Mouse (Mus musculus) cortical plate, adult 2 months (tissue): ENCODE results near the gene Hist1h2be. TPM values are rescaled to one million over a fixed set of nuclear protein-coding genes. Genes with fewer than 3 reads are reported as not detected.
"Not testable (repeated sequence)": the region's sequence is repeated elsewhere in the genome, so short reads cannot be mapped to it uniquely, and the experiment has no call there.

ENCODE experiments used
- H3K27ac ChIP-seq: fragments of 200-500 bp; 2 replicates; pipeline ENCODE4 v1.5.1; 2012; ENCODE audit warnings: low read length, control low read depth, inconsistent platforms; ENCODE audit not compliant: insufficient read depth
- H3K4me1 ChIP-seq: fragments of 200-500 bp; 2 replicates; pipeline ENCODE4 v1.6.1; 2011; ENCODE audit warnings: low read length; ENCODE audit not compliant: control insufficient read depth, insufficient read depth
- H3K4me3 ChIP-seq: fragments of 200-500 bp; 2 replicates; pipeline ENCODE4 v1.5.1; 2011; ENCODE audit warnings: mild to moderate bottlenecking, low read length, control low read depth; ENCODE audit not compliant: insufficient read depth
- CTCF ChIP-seq: fragments of 200-500 bp; IDR thresholded peaks from 2 replicates; pipeline ENCODE4 v1.5.1; 2011; ENCODE audit warnings: mild to moderate bottlenecking, control low read depth, low read length; ENCODE audit not compliant: insufficient read depth; ENCODE audit errors: extremely low read depth
- POLR2A ChIP-seq: fragments of 200-500 bp; IDR thresholded peaks from 2 replicates; pipeline ENCODE4 v1.6.1; 2011; ENCODE audit warnings: mild to moderate bottlenecking, low read length, control low read depth; ENCODE audit not compliant: insufficient read depth; ENCODE audit errors: extremely low read depth
- polyA plus RNA-seq: library from polyadenylated mRNA; depleted of rRNA; stranded (reverse); fragments of >200 nt; gene quantifications from 2 replicates; pipeline ENCODE4 v1.2.3, GENCODE M21; 2012

Gene Hist1h2be
- polyA plus RNA-seq, 1 experiment: 4.2 TPM

GRCm38 (mm10) chr13:23610393-23610792 lies 10.5 kb downstream of the Hist1h2be start:
- no peak for TF ChIP-seq POLR2A
- Histone ChIP-seq H3K27ac (no peak overlapping the region), H3K4me1 (no peaks in the 10 kb centered on the region), H3K4me3 (no peak overlapping the region)

DNA sequence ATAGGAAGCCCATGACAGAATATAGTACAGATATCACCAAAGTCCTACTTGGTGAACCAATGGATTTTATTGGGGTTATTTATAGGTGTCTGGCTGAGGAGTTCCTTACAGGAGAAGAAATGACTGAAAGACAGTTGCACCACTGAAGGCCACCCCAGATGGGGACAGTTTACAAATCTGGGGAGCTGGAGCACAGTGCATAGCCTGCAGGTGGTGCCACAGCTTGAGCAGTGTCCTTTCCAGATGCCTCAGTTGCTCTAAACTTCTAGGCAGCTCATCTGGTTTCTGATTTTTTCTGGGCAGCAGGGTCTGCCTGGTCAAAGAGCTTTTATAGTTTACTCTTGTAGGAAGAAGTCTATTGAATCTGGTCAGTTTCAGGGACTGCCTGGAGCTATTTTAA lies 11.1 kb downstream of the Hist1h2be start:
- no peak overlapping the region for H3K27ac ChIP-seq
- TF ChIP-seq CTCF: no peak
- TF ChIP-seq POLR2A: no peak

DNA sequence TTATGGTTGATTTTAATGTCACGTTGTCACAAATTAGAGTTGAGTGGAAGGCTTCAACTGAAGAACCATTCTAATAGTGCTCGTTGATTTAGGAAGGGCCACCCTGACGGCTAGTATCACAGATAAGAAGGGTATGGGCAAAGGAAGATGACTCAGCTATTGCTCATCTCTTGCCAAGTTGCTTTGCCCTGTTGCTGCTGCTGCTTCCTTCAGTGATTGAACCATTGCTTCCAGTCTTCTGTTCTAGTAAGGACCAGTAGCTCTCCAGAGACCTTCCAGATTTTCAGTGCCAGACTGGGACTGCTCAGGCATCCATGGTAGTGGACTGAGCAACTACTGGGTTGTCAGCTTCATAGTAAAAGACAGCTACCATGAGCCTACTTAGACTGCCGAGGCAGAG lies 11.7 kb downstream of the Hist1h2be start:
- TF ChIP-seq CTCF (no peak), POLR2A (no peak)

More for the DNA sequence above, 11.1 kb downstream of the Hist1h2be start:
- Histone ChIP-seq H3K4me3 (no peak overlapping the region), H3K4me1 (no peaks in the 10 kb centered on the region)

DNA sequence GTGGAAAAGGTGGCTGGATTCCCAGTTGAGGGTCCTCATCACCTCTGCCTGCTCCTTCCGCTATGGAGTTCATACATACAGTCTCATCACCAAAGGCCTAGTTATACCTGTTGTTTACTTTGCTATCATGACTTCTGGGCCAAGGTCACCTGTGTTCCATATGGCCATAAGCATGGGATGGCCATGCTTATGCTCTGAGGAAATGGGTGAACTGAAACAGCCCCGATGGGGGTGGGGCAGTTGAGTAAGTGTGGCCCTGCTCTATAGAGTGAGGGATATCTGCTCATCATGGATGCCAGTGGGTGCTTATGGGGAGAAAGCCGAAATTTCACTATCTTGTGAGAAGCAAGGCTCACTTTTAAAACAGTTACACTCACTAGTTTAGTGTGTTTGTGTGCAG lies 15.9 kb downstream of the Hist1h2be start:
- no peak overlapping the region for H3K27ac ChIP-seq
- H3K4me1 ChIP-seq: no peaks in the 10 kb centered on the region
- H3K4me3 ChIP-seq: no peak overlapping the region
- TF ChIP-seq POLR2A (no peak), CTCF (no peak)

More for the DNA sequence above, 11.7 kb downstream of the Hist1h2be start:
- Histone ChIP-seq H3K27ac (no peak overlapping the region), H3K4me1 (no peaks in the 10 kb centered on the region), H3K4me3 (no peak overlapping the region)

- Histone ChIP-seq H3K4me1 (no peaks in the 10 kb centered on the region), H3K27ac (no peak overlapping the region), H3K4me3 (no peak overlapping the region)
- TF ChIP-seq CTCF: no peak
Measured at GRCm38 (mm10) chr13:23604452-23604851, 16.5 kb downstream of the Hist1h2be start.

GRCm38 (mm10) chr13:23603182-23603699 lies 17.7 kb downstream of the Hist1h2be start:
- Histone ChIP-seq H3K27ac (no peak overlapping the region), H3K4me1 (no peaks in the 10 kb centered on the region), H3K4me3 (no peak overlapping the region)
- TF ChIP-seq POLR2A (no peak), CTCF (no peak)

DNA sequence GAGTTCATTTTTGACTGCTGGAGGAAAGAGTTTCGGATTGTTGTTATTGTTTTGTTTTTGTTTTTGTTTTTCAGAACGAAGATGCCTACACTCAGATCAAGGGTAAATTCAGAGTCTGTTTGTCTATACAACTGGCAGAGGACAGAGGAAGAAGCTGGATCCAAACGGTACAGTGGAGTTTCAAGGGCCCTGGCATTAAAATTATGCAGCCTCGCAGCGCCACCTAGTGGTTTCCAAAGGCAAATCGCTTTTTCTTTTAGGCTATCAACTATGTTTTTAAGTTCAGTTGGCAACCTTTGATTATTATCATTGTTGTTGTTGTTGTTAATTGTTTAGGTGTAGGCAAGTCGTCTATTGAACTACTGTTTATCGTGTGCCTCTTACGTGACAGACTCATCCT lies 23.0 kb downstream of the Hist1h2be start:
- no peak overlapping the region for H3K4me3 ChIP-seq
- H3K27ac ChIP-seq: no peak overlapping the region
- no peaks in the 10 kb centered on the region for H3K4me1 ChIP-seq
- no peak for TF ChIP-seq POLR2A
- TF ChIP-seq CTCF: peak; percentile 67

- Histone ChIP-seq H3K4me1 (no peaks in the 10 kb centered on the region), H3K4me3 (no peak overlapping the region), H3K27ac (no peak overlapping the region)
- TF ChIP-seq POLR2A: no peak
- no peak for TF ChIP-seq CTCF
Measured at GRCm38 (mm10) chr13:23595622-23596372, 25.1 kb downstream of the Hist1h2be start.

DNA sequence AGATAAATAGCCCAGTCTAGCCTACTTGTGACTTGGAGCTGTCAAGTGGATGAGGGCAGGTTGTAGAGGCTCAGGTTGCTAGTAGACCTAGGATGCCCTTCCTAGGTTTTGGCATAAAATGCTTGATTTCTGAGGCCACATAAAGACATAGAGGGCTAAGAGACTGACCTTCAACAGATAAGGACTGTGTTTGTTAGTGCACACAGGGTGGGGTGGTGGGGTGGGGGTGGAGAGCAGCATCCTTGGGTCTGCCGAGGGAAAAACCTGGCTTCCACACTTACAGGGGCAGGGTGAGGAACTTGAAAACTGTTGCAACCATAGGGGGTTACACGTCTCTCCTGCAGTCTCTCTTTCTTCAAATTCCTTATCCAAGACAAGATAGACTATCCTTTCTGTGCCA lies 25.7 kb downstream of the Hist1h2be start:
- Histone ChIP-seq H3K4me3 (no peak overlapping the region), H3K27ac (no peak overlapping the region), H3K4me1 (no peaks in the 10 kb centered on the region)
- TF ChIP-seq POLR2A: no peak
- no peak for TF ChIP-seq CTCF

- H3K27ac ChIP-seq: no peak overlapping the region
- no peak for TF ChIP-seq POLR2A
- no peak for TF ChIP-seq CTCF
- no peaks in the 10 kb centered on the region for H3K4me1 ChIP-seq
- no peak overlapping the region for H3K4me3 ChIP-seq
Measured at GRCm38 (mm10) chr13:23593051-23593770, 27.7 kb downstream of the Hist1h2be start.

- H3K4me3 ChIP-seq: no peak overlapping the region
- no peak overlapping the region for H3K27ac ChIP-seq
- no peak for TF ChIP-seq POLR2A
- TF ChIP-seq CTCF: no peak
- H3K4me1 ChIP-seq: no peaks in the 10 kb centered on the region
Measured at GRCm38 (mm10) chr13:23592614-23593013, 28.3 kb downstream of the Hist1h2be start.

DNA sequence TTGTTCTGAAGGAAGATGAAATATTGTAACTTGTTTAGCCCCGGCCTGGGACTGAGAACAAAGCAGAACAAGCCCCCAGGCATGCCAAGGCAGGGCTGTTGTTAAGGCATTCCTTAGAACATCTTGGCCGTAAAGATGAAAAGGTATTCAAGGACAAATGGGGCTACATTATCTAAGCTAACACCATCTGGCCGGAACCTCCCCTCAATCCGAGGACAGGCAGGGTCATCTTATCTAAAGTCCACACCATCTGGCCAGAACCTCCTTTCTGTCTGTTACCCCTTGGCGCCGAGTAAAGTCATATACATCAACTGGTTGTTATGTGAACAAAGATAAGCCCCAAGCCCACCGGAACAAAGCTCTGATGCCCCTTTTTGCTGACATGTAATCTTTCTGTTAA lies 29.0 kb downstream of the Hist1h2be start:
- H3K4me3 ChIP-seq, H3K4me1 ChIP-seq, H3K27ac ChIP-seq: not testable (repeated sequence)
